Mouse (Mus musculus): ENCODE results near the gene Vmn1r206.
"Not testable (repeated sequence)": the region's sequence is repeated elsewhere in the genome, so short reads cannot be mapped to it uniquely, and the experiment has no call there.

Gene Vmn1r206

GRCm38 (mm10) chr13:22624151-22624550 lies at the start of gene Vmn1r206:
Gene Vmn1r206, minus strand, starts transcription at chr13:22624251.
- DNase-seq (ENCODE audit: low spot score in 2 of 2) = not testable (repeated sequence)

GRCm38 (mm10) chr13:22592900-22593299 lies 31.2 kb downstream of the Vmn1r206 start, which contains the start of gene Vmn1r205:
Gene Vmn1r205, minus strand, starts transcription at chr13:22593000.
- no peak for DNase-seq (ENCODE audit: low spot score in 2 of 2)

- DNase-seq (ENCODE audit: low spot score in 2 of 2) = not testable (repeated sequence)
These were observed 40.7 kb downstream of the Vmn1r206 start for GRCm38 (mm10) chr13:22583336-22583735.

- DNase-seq (ENCODE audit: low spot score in 2 of 2) = not testable (repeated sequence)
These were observed 49.1 kb downstream of the Vmn1r206 start for GRCm38 (mm10) chr13:22574911-22575310.
